Mouse (Mus musculus) limb, embryonic 13.5 days (tissue): ENCODE measurements around the gene Aak1. TPM values are rescaled to one million over a fixed set of nuclear protein-coding genes. Genes with fewer than 3 reads are reported as not detected.

Experiments
- ATAC-seq: fragments of 200-750 bp; cut with Nextera tagmentation; 2 replicates; pipeline ENCODE4 v1.8.0; 2017; ENCODE audit warnings: low read depth, moderate number of reproducible peaks, moderate TSS enrichment; ENCODE audit not compliant: low FRiP score
- H3K27ac ChIP-seq: fragments of 300-500 bp; sonication (generic); 2 replicates; pipeline ENCODE4 v1.5.1; 2015; ENCODE audit warnings: inconsistent platforms, mild to moderate bottlenecking, moderate library complexity
- H3K27me3 ChIP-seq: fragments of 300-500 bp; sonication (generic); 2 replicates; pipeline ENCODE4 v1.6.1; 2015; ENCODE audit warnings: mild to moderate bottlenecking, inconsistent platforms
- H3K36me3 ChIP-seq: fragments of 300-500 bp; sonication (generic); 2 replicates; pipeline ENCODE4 v1.6.1; 2015; ENCODE audit warnings: inconsistent platforms, mild to moderate bottlenecking, moderate library complexity
- H3K4me1 ChIP-seq: fragments of 300-500 bp; sonication (generic); 2 replicates; pipeline ENCODE4 v1.6.1; 2015; ENCODE audit warnings: inconsistent platforms
- H3K4me2 ChIP-seq: fragments of 300-500 bp; sonication (generic); replicated peaks from 2 replicates; pipeline ENCODE4 v1.6.1; 2015; ENCODE audit warnings: inconsistent platforms, mild to moderate bottlenecking, moderate library complexity
- H3K4me3 ChIP-seq: fragments of 300-500 bp; sonication (generic); 2 replicates; pipeline ENCODE4 v1.5.1; 2015; ENCODE audit warnings: moderate library complexity, mild to moderate bottlenecking, inconsistent platforms
- H3K9ac ChIP-seq: fragments of 300-500 bp; sonication (generic); 2 replicates; pipeline ENCODE4 v1.6.1; 2015; ENCODE audit warnings: mild to moderate bottlenecking, inconsistent platforms
- H3K9me3 ChIP-seq: fragments of 300-500 bp; sonication (generic); 2 replicates; pipeline ENCODE4 v1.6.1; 2016; ENCODE audit warnings: inconsistent platforms
- WGBS: fragments of 180-500 bp; shearing (Covaris S2); methylation state at CpG from one replicate; pipeline ENCODE4 v1.1.7; 2015; 5-methylcytosine and 5-hydroxymethylcytosine counted together
- polyA plus RNA-seq: library from polyadenylated mRNA; unstranded; fragments of >200 nt; fragmentation: Nextera tagmentation; extraction: Ambion mirVana; gene quantifications from 2 replicates; pipeline ENCODE4 v1.2.1, GENCODE M21; 2015

The Aak1 gene
- 15.6 and 18.8 TPM in 2 replicates for polyA plus RNA-seq

DNA sequence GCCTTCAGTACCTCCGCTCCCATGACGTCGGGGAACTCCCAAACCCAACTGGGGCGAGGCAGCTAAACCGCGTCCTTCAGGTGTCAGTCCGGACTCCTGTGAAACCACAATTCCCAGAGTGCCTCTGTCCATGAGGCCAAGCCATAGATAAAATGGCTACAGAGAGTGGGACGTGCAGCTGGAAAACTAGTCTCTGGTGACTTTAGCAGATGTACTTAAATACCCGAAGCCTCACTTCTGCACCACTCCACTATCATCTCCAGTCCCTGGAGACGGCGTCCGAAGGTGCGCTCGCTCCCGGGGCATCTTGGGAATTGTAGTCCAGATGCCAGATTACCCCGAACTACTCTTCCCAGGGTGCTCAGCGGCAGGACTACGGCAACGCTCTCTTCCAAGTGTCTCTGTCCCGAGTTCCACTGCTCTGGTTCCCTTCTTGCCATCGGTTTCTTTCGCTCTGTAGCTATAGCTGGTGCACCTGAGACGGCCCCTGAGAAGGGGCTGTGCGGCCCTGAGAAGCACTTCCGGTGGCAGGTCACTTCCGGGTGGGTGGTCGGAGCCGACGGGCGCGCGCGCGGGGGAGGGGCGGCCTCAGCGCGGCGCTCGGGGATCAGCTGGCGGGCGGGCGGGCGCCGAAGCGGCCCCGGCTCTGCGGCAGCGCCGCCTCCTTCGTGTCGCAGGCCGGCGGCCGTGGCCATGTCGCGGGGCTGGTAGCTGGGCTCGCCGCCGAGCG is at the start of gene Aak1:
TSS of gene Aak1 (plus strand) at position 603 of the 730 bp plus-strand sequence.
- peak within 1 kb of the TSS; percentile 96 for H3K27ac ChIP-seq
- H3K27me3 ChIP-seq: no peaks in the 10 kb centered on the region
- H3K9me3 ChIP-seq: no peaks in the 10 kb centered on the region
- peak within 1 kb of the TSS; percentile 81 for H3K4me2 ChIP-seq
- under 1% methylated on average over 41 of the region's 60 CpGs for WGBS
- peak within 1 kb of the TSS; percentile 92 for H3K9ac ChIP-seq
- peaks cover 43% of the 10 kb centered on the region for H3K4me1 ChIP-seq
- peak; percentile 89 for ATAC-seq
- H3K36me3 ChIP-seq: peaks cover 8% of the 10 kb centered on the region; the same call in 1 of the 2 replicates
- H3K4me3 ChIP-seq: peak within 1 kb of the TSS; percentile 87

DNA sequence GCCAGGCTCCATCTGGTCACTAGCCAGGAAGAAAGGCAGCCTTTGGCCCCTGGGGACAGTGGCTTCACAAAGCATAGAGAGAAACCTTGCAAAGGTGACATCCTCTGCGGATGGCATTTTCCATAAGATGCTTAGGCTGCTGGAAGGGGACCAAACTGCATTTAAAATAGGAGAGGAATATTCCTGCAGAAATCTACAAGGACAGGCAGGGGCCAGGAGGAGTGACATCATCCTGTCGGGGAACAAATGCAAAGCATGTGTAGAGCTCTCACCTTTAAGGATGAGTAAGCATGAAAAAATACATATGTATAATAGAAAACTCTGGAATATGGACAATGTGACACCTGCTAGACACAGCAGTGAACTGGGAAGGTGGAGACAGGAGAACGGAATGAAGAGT is 48.9 kb upstream of the Aak1 start:
- no peaks in the 10 kb centered on the region for H3K36me3 ChIP-seq
- H3K4me1 ChIP-seq: no peaks in the 10 kb centered on the region
- no peaks in the 10 kb centered on the region for H3K9me3 ChIP-seq
- H3K4me2 ChIP-seq: no peak overlapping the region
- no peak for ATAC-seq
- WGBS: 85% methylated on average over 3 of the region's 3 CpGs
- no peak overlapping the region for H3K27ac ChIP-seq
- H3K4me3 ChIP-seq: no peak overlapping the region
- H3K9ac ChIP-seq: no peak overlapping the region
- H3K27me3 ChIP-seq: peaks cover 16% of the 10 kb centered on the region

GRCm38 (mm10) chr6:86801431-86801830 is 47.9 kb upstream of the Aak1 start:
- ATAC-seq: no peak
- H3K4me3 ChIP-seq: no peak overlapping the region
- 38% methylated on average over 11 of the region's 11 CpGs for WGBS

GRCm38 (mm10) chr6:86804646-86805045 is 44.7 kb upstream of the Aak1 start:
- Histone ChIP-seq H3K9me3 (no peaks in the 10 kb centered on the region), H3K27ac (no peak overlapping the region), H3K4me1 (no peaks in the 10 kb centered on the region), H3K9ac (no peak overlapping the region), H3K27me3 (0 out of 2 replicates have a peak, but pooled peaks cover 2% of the 10 kb centered on the region), H3K4me3 (no peak overlapping the region), H3K4me2 (no peak overlapping the region), H3K36me3 (no peaks in the 10 kb centered on the region)
- no peak for ATAC-seq
- 59% methylated on average over 3 of the region's 3 CpGs for WGBS

More at GRCm38 (mm10) chr6:86801431-86801830, 47.9 kb upstream of the Aak1 start:
- H3K4me2 ChIP-seq: no peak overlapping the region
- H3K27ac ChIP-seq: no peak overlapping the region
- H3K4me1 ChIP-seq: no peaks in the 10 kb centered on the region
- peaks cover 8% of the 10 kb centered on the region for H3K27me3 ChIP-seq
- H3K36me3 ChIP-seq: no peaks in the 10 kb centered on the region
- no peaks in the 10 kb centered on the region for H3K9me3 ChIP-seq
- H3K9ac ChIP-seq: no peak overlapping the region

DNA sequence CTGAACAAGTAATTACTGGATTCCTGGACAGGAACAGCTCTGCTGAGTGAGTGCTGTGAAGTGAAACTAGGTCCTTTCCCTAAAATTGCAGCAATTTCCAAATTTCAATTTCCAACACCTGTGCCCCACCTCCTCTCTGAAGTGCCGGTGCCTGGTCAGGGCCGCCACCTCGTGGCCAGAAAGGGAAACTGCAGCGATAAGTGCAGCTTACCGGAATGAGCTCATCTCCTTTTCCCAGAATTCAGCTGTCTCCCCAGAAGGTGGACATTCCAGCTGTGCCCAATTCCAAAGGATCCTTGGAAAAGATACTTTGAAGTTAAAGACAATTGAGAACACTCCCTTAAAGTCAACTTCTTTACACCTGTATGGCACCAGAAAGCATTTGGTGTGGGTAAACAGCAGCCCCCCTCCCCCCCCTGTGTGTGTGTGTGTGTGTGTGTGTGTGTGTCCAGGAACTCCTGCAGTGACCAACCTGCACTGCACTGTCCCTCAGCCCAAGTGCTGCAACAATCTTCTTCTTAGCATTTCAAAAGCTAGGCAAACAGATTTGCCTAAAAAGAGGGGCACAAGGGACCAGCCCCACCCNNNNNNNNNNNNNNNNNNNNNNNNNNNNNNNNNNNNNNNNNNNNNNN is 42.7 kb upstream of the Aak1 start:
- Histone ChIP-seq H3K9me3 (no peaks in the 10 kb centered on the region), H3K4me1 (no peaks in the 10 kb centered on the region), H3K27me3 (0 out of 2 replicates have a peak, but pooled peaks cover 2% of the 10 kb centered on the region), H3K4me3 (no peak overlapping the region), H3K9ac (no peak overlapping the region), H3K36me3 (no peaks in the 10 kb centered on the region), H3K27ac (no peak overlapping the region), H3K4me2 (no peak overlapping the region)
- whole genome bisulfite sequencing: 4% methylated on average over 5 of the region's 5 CpGs
- no peak; the same call in 1 of the 2 replicates for ATAC-seq

DNA sequence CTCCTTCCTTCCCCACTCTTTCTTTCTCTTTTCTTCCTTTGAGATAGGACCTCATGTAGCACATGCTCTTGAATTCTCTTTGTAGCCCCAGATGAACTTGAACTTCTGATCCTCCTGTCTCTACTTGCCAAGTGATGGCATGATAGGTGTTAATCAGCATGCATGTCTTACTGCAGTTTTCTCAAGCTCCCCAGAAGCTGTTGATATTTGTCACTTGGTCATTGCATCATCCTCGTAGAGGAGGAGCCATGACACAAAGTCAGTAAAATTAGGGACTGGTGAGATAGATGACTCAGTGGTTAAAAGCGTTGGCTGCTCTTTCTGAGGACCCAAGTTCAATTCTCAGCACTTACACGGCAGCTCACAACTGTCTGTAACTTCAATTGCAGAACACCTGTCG is 36.4 kb upstream of the Aak1 start:
- no peak for ATAC-seq
- WGBS: 47% methylated on average over 4 of the region's 4 CpGs
- H3K4me1 ChIP-seq: peaks cover 12% of the 10 kb centered on the region

GRCm38 (mm10) chr6:86813341-86813740 is 36.0 kb upstream of the Aak1 start:
- Histone ChIP-seq H3K27ac (no peak overlapping the region), H3K36me3 (no peaks in the 10 kb centered on the region), H3K4me3 (no peak overlapping the region), H3K9ac (no peak overlapping the region), H3K9me3 (no peaks in the 10 kb centered on the region), H3K27me3 (no peaks in the 10 kb centered on the region), H3K4me1 (peaks cover 12% of the 10 kb centered on the region), H3K4me2 (no peak overlapping the region)
- ATAC-seq: no peak
- 21% methylated on average over 3 of the region's 3 CpGs for WGBS

More for the DNA sequence above, 36.4 kb upstream of the Aak1 start:
- Histone ChIP-seq H3K36me3 (no peaks in the 10 kb centered on the region), H3K4me3 (no peak overlapping the region), H3K27ac (no peak overlapping the region), H3K9ac (no peak overlapping the region), H3K27me3 (0 out of 2 replicates have a peak, but pooled peaks cover 2% of the 10 kb centered on the region), H3K4me2 (no peak overlapping the region), H3K9me3 (no peaks in the 10 kb centered on the region)

DNA sequence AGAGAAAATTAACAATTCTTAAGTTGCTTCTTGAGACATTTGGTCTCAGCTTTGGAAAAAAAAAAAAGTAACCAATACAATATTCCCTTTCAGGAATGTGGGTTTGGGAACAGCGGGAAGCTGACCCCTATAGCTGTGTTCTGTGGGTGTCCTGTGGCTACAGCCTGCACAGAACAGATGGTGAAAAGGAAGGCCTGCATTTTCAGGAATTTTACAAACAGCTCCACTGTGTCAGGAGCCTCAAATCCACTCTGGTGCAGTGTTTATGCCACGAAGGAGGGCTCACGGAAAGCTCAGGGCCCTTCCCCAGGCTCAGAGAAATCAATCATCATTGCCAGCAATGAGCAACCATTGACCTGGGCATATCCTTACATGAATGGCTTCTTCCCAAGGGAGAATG is 34.4 kb upstream of the Aak1 start:
- H3K27ac ChIP-seq: peak overlapping the region; percentile 44; the same call in 1 of the 2 replicates
- ATAC-seq: no peak
- H3K4me2 ChIP-seq: peak overlapping the region; percentile 51
- 0 out of 2 replicates have a peak overlapping the region, but pooled peaks have one; percentile 10 for H3K4me3 ChIP-seq
- peaks cover 12% of the 10 kb centered on the region for H3K4me1 ChIP-seq
- no peaks in the 10 kb centered on the region for H3K36me3 ChIP-seq
- H3K9me3 ChIP-seq: no peaks in the 10 kb centered on the region
- 42% methylated on average over 3 of the region's 3 CpGs for WGBS
- H3K9ac ChIP-seq: no peak overlapping the region
- H3K27me3 ChIP-seq: no peaks in the 10 kb centered on the region

DNA sequence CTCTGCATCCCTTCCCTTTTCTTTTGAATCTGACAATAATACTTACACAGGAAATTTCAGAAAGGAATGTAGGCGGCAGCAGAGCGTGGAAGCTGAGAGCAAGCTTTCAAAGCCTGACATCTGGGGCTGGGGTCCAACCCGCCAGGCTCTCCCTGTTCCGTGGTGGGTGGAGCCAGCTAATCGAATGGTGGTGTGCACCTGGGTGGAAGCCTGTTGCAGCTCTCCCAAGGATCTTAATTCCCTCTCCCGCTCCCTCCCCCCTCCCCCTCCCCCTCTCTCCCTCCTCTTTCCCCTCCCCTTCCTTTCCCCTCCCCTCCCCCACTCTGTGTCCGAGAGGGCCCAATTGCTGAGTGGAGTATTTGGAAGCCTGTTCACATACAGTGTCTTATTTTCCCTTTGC is 33.9 kb upstream of the Aak1 start:
- Histone ChIP-seq H3K27me3 (no peaks in the 10 kb centered on the region), H3K27ac (peak overlapping the region; percentile 44; the same call in 1 of the 2 replicates), H3K4me1 (peaks cover 12% of the 10 kb centered on the region), H3K4me2 (peak overlapping the region; percentile 51), H3K9ac (no peak overlapping the region), H3K9me3 (no peaks in the 10 kb centered on the region), H3K36me3 (no peaks in the 10 kb centered on the region), H3K4me3 (peak overlapping the region; percentile 10; the same call in 1 of the 2 replicates)
- WGBS: 3% methylated on average over 7 of the region's 7 CpGs
- peak; percentile 64; the same call in 1 of the 2 replicates for ATAC-seq

GRCm38 (mm10) chr6:86816586-86816985 is 32.7 kb upstream of the Aak1 start:
- ATAC-seq: no peak
- no peak overlapping the region for H3K27ac ChIP-seq
- no peaks in the 10 kb centered on the region for H3K27me3 ChIP-seq
- no peaks in the 10 kb centered on the region for H3K9me3 ChIP-seq
- H3K4me3 ChIP-seq: no peak overlapping the region
- no peaks in the 10 kb centered on the region for H3K36me3 ChIP-seq
- peaks cover 12% of the 10 kb centered on the region for H3K4me1 ChIP-seq
- no peak overlapping the region for H3K9ac ChIP-seq
- H3K4me2 ChIP-seq: no peak overlapping the region
- WGBS: 24% methylated on average over 8 of the region's 8 CpGs

DNA sequence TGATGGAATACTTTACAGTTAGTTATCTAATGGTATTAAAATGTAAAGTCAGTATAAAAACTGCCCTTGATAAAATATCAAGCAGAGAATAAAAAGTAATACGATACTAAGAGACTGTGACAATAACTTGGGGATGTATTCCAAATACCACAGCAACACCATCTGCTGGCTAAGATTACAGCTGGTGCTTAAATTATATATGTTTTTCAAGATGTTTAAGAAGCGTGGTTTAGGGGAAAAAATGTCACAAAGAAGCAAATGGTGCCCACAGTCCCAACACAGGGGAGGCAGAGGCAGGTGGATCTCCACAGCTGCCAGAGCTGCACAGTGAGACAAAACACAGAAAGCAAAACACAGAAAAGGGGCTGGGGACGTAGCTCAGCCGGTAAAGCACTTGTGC is 30.4 kb upstream of the Aak1 start:
- H3K36me3 ChIP-seq: no peaks in the 10 kb centered on the region
- no peaks in the 10 kb centered on the region for H3K9me3 ChIP-seq
- no peak for ATAC-seq
- H3K27me3 ChIP-seq: peaks cover 10% of the 10 kb centered on the region
- 75% methylated on average over 4 of the region's 4 CpGs for WGBS
- H3K9ac ChIP-seq: no peak overlapping the region
- no peak overlapping the region for H3K4me2 ChIP-seq
- no peak overlapping the region for H3K27ac ChIP-seq
- H3K4me1 ChIP-seq: peaks cover 24% of the 10 kb centered on the region
- H3K4me3 ChIP-seq: no peak overlapping the region

- ATAC-seq: no peak
- Histone ChIP-seq H3K4me1 (peaks cover 22% of the 10 kb centered on the region), H3K27me3 (peaks cover 12% of the 10 kb centered on the region), H3K9me3 (no peaks in the 10 kb centered on the region), H3K27ac (no peak overlapping the region), H3K36me3 (no peaks in the 10 kb centered on the region), H3K9ac (no peak overlapping the region), H3K4me2 (no peak overlapping the region), H3K4me3 (no peak overlapping the region)
- 74% methylated on average over 5 of the region's 5 CpGs for WGBS
Measured at GRCm38 (mm10) chr6:86819926-86820325, 29.4 kb upstream of the Aak1 start.
